In genomic region chr8:107031577-107032090, GRCm38 (mm10) we compare ENCODE assay signal across 8 mouse cellular contexts. TPM values are rescaled to one million over a fixed set of nuclear protein-coding genes. Genes with fewer than 3 reads are reported as not detected.
DNase-seq lines count a peak whose midpoint lies in the region; ATAC-seq and TF ChIP-seq lines count a peak whose summit lies in the region.

No protein-coding gene starts in this region.

- in situ Hi-C loops in CH12.LX (cut with MboI; ENCODE audit: low pct_ligation_motif_present, low pct_unique_long_range_greater_than_20kb, low sequenced_read_pairs) = no loop called here

- peaks cover 18% of the 10 kb centered on the region for H3K4me1 ChIP-seq in heart, embryonic 12.5 days (replicated peaks)
- H3K4me1 ChIP-seq in CH12.LX (ENCODE audit: control insufficient read depth in 1 of 2, insufficient read depth in 2 of 2) = peaks cover 13 to 32% of the 10 kb centered on the region in 2 experiments
- H3K4me1 ChIP-seq in embryonic facial prominence, embryonic 15.5 days = peaks cover 18% of the 10 kb centered on the region
- H3K4me1 ChIP-seq in limb, embryonic 12.5 days (replicated peaks) = peaks cover 15% of the 10 kb centered on the region
- H3K4me1 ChIP-seq in neural tube, embryonic 13.5 days (replicated peaks) = peaks cover 18% of the 10 kb centered on the region

- no peak; the same call in 1 of the 2 replicates for ATAC-seq in heart, embryonic 12.5 days (ENCODE audit: insufficient number of reproducible peaks, low FRiP score)
- no peak; the same call in 1 of the 2 replicates for ATAC-seq in embryonic facial prominence, embryonic 15.5 days (ENCODE audit: insufficient number of reproducible peaks, low FRiP score, low TSS enrichment, low read depth)
- ATAC-seq in limb, embryonic 12.5 days (ENCODE audit: insufficient number of reproducible peaks, insufficient read depth, low FRiP score, low TSS enrichment, low read depth) = peak; percentile 35; the same call in 1 of the 2 replicates
- ATAC-seq in neural tube, embryonic 13.5 days (ENCODE audit: low read depth) = no peak
- no peak for ATAC-seq in monocyte, adult 5-6 weeks (replicated peaks; ENCODE audit: insufficient number of reproducible peaks, low FRiP score, low TSS enrichment, poor library complexity, severe bottlenecking)

- under 1% methylated on average over 40 of the region's 40 CpGs for WGBS in heart, embryonic 12.5 days
- under 1% methylated on average over 32 of the region's 40 CpGs for WGBS in embryonic facial prominence, embryonic 15.5 days
- under 1% methylated on average over 40 of the region's 40 CpGs for WGBS in limb, embryonic 12.5 days
- under 1% methylated on average over 28 of the region's 40 CpGs for WGBS in neural tube, embryonic 13.5 days

- TF ChIP-seq POLR2A in CH12.LX (IDR thresholded peaks at IDR 0.05; ENCODE audit: low read depth, low read length) = no peak

- H3K4me2 ChIP-seq in heart, embryonic 12.5 days = peak overlapping the region; percentile 85
- H3K4me2 ChIP-seq in CH12.LX (ENCODE audit: insufficient read depth, low read depth, poor library complexity, severe bottlenecking) = peak overlapping the region; percentile 80
- peak overlapping the region; percentile 72 for H3K4me2 ChIP-seq in embryonic facial prominence, embryonic 15.5 days (replicated peaks)
- H3K4me2 ChIP-seq in limb, embryonic 12.5 days = peak overlapping the region; percentile 87
- peak overlapping the region; percentile 76 for H3K4me2 ChIP-seq in neural tube, embryonic 13.5 days

- H3K79me2 ChIP-seq in CH12.LX (replicated peaks; ENCODE audit: control insufficient read depth, extremely low read depth, insufficient read depth, poor library complexity, severe bottlenecking) = peaks cover 16% of the 10 kb centered on the region; the same call in 1 of the 2 replicates

- no peak for TF ChIP-seq CTCF in CH12.LX (conservative IDR thresholded peaks at IDR 0.05 in 1 of 2, IDR thresholded peaks at IDR 0.05 in 1 of 2; ENCODE audit: low read depth in 2 of 2, low read length in 2 of 2)

- dilution Hi-C loops in CH12.LX (cut with MboI; ENCODE audit: extremely low pct_ligation_motif_present, extremely low pct_unique_long_range_greater_than_20kb, low sequenced_read_pairs) = no loop called here

- no peak for TF ChIP-seq RAD21 in CH12.LX (IDR thresholded peaks at IDR 0.05; ENCODE audit: low read depth, low read length)

- no peaks in the 10 kb centered on the region for H3K9me3 ChIP-seq in heart, embryonic 12.5 days (replicated peaks)
- H3K9me3 ChIP-seq in CH12.LX (replicated peaks; ENCODE audit: low read length) = no peaks in the 10 kb centered on the region
- no peaks in the 10 kb centered on the region for H3K9me3 ChIP-seq in embryonic facial prominence, embryonic 15.5 days (replicated peaks)
- no peaks in the 10 kb centered on the region for H3K9me3 ChIP-seq in limb, embryonic 12.5 days
- no peaks in the 10 kb centered on the region for H3K9me3 ChIP-seq in neural tube, embryonic 13.5 days

- H3K36me3 ChIP-seq in heart, embryonic 12.5 days = peaks cover 4% of the 10 kb centered on the region
- H3K36me3 ChIP-seq in CH12.LX (replicated peaks in 1 of 2; ENCODE audit: control insufficient read depth in 1 of 2, insufficient read depth in 1 of 2, low read length in 1 of 2) = peaks cover 2 to 14% of the 10 kb centered on the region in 2 experiments
- H3K36me3 ChIP-seq in embryonic facial prominence, embryonic 15.5 days = peaks cover 5% of the 10 kb centered on the region
- H3K36me3 ChIP-seq in limb, embryonic 12.5 days = peaks cover 19% of the 10 kb centered on the region; the same call in 1 of the 2 replicates
- H3K36me3 ChIP-seq in neural tube, embryonic 13.5 days = peaks cover 13% of the 10 kb centered on the region

- H3K4me3 ChIP-seq in heart, embryonic 12.5 days = peak overlapping the region; percentile 94
- peak overlapping the region; percentile 55 to 94 (median 92) for H3K4me3 ChIP-seq in CH12.LX (replicated peaks in 1 of 3; ENCODE audit: low read depth in 2 of 3, low read length in 2 of 3, poor library complexity in 1 of 3)
- peak overlapping the region; percentile 96 for H3K4me3 ChIP-seq in embryonic facial prominence, embryonic 15.5 days (replicated peaks)
- H3K4me3 ChIP-seq in limb, embryonic 12.5 days (replicated peaks) = peak overlapping the region; percentile 99
- H3K4me3 ChIP-seq in neural tube, embryonic 13.5 days = peak overlapping the region; percentile 69

- no peak for DNase-seq in heart, adult 9 months (ENCODE audit: low spot score in 2 of 2)
- no peak for DNase-seq in CH12.LX (ENCODE audit: extremely low read depth)
- DNase-seq in adrenal gland, adult 2 months = no peak

- H3K27ac ChIP-seq in heart, embryonic 12.5 days (ENCODE audit: poor library complexity, severe bottlenecking) = peak overlapping the region; percentile 60
- 0 out of 2 replicates have a peak overlapping the region, but pooled peaks have one; percentile 12 for H3K27ac ChIP-seq in CH12.LX (ENCODE audit: insufficient read depth, low read depth)
- peak overlapping the region; percentile 89 for H3K27ac ChIP-seq in embryonic facial prominence, embryonic 15.5 days (replicated peaks)
- peak overlapping the region; percentile 76 for H3K27ac ChIP-seq in limb, embryonic 12.5 days
- H3K27ac ChIP-seq in neural tube, embryonic 13.5 days (replicated peaks) = peak overlapping the region; percentile 89

- H3K27me3 ChIP-seq in heart, embryonic 12.5 days (replicated peaks) = no peaks in the 10 kb centered on the region
- peaks cover 2% of the 10 kb centered on the region for H3K27me3 ChIP-seq in CH12.LX (replicated peaks)
- H3K27me3 ChIP-seq in embryonic facial prominence, embryonic 15.5 days = no peaks in the 10 kb centered on the region
- H3K27me3 ChIP-seq in limb, embryonic 12.5 days = no peaks in the 10 kb centered on the region
- H3K27me3 ChIP-seq in neural tube, embryonic 13.5 days = no peaks in the 10 kb centered on the region

- TF ChIP-seq EP300 in CH12.LX (IDR thresholded peaks at IDR 0.05; ENCODE audit: low read length) = no peak

- H3K9ac ChIP-seq in heart, embryonic 12.5 days = peak overlapping the region; percentile 96
- H3K9ac ChIP-seq in CH12.LX (ENCODE audit: insufficient read depth, low read depth) = peak overlapping the region; percentile 86
- H3K9ac ChIP-seq in embryonic facial prominence, embryonic 15.5 days = peak overlapping the region; percentile 93
- H3K9ac ChIP-seq in limb, embryonic 12.5 days (replicated peaks) = peak overlapping the region; percentile 95
- peak overlapping the region; percentile 95 for H3K9ac ChIP-seq in neural tube, embryonic 13.5 days

RNA-seq across cellular contexts. Expression of gene Vps4a, which starts 0.6 kb away (rescaled TPM):
- 50.9 and 53.0 TPM in 2 replicates for polyA plus RNA-seq in heart, embryonic 12.5 days (2016; fragmentation: Nextera tagmentation; extraction: Ambion mirVana)
- total RNA-seq in CH12.LX (2012; rRNA removed) = 26.9 and 28.6 TPM in 2 replicates
- total RNA-seq in CH12.LX (2014; rRNA removed) = 30.8 and 31.4 TPM in 2 replicates
- polyA plus RNA-seq in CH12.LX (2012; ENCODE audit: insufficient read length, low read depth) = 26.3 and 27.1 TPM in 2 replicates
- 72.1 and 72.5 TPM in 2 replicates for polyA plus RNA-seq in embryonic facial prominence, embryonic 15.5 days (2015; fragmentation: Nextera tagmentation; extraction: Ambion mirVana)
- 75.4 and 78.0 TPM in 2 replicates for polyA plus RNA-seq in limb, embryonic 12.5 days (2016; fragmentation: Nextera tagmentation; extraction: Ambion mirVana)
- 131 and 139 TPM in 2 replicates for polyA plus RNA-seq in neural tube, embryonic 13.5 days (2015; fragmentation: Nextera tagmentation; extraction: Ambion mirVana)
- 44.7 to 57.3 TPM (median 45.4 TPM) in 3 replicates for total RNA-seq in monocyte, adult 5-6 weeks (2017)
- total RNA-seq in adrenal gland, adult 2 months (2021) = 10 to 100 TPM; 78.8 to 99.8 TPM
- 17.8 and 19.4 TPM in 2 replicates for polyA plus RNA-seq in adrenal gland, adult 2 months (2012; rRNA removed)

RNA-seq across cellular contexts. Expression of gene Pdf, which starts 16.8 kb away (rescaled TPM):
- polyA plus RNA-seq in heart, embryonic 12.5 days (2016; fragmentation: Nextera tagmentation; extraction: Ambion mirVana) = 48.0 and 49.0 TPM in 2 replicates
- total RNA-seq in CH12.LX (2012; rRNA removed) (34.6 and 43.7 TPM in 2 replicates), CH12.LX (2014; rRNA removed) (49.4 and 50.2 TPM in 2 replicates)
- 36.8 and 38.9 TPM in 2 replicates for polyA plus RNA-seq in CH12.LX (2012; ENCODE audit: insufficient read length, low read depth)
- 45.9 and 46.1 TPM in 2 replicates for polyA plus RNA-seq in embryonic facial prominence, embryonic 15.5 days (2015; fragmentation: Nextera tagmentation; extraction: Ambion mirVana)
- 58.2 and 61.4 TPM in 2 replicates for polyA plus RNA-seq in limb, embryonic 12.5 days (2016; fragmentation: Nextera tagmentation; extraction: Ambion mirVana)
- polyA plus RNA-seq in neural tube, embryonic 13.5 days (2015; fragmentation: Nextera tagmentation; extraction: Ambion mirVana) = 37.5 and 45.3 TPM in 2 replicates
- 7.6 to 22.4 TPM (median 8.8 TPM) in 3 replicates for total RNA-seq in monocyte, adult 5-6 weeks (2017)
- 10 to 100 TPM; 40.4 to 62.3 TPM for total RNA-seq in adrenal gland, adult 2 months (2021)
- polyA plus RNA-seq in adrenal gland, adult 2 months (2012; rRNA removed) = 133 and 144 TPM in 2 replicates

RNA-seq across cellular contexts. Expression of gene Cog8, which starts 24.9 kb away (rescaled TPM):
- 31.4 and 31.8 TPM in 2 replicates for polyA plus RNA-seq in heart, embryonic 12.5 days (2016; fragmentation: Nextera tagmentation; extraction: Ambion mirVana)
- total RNA-seq in CH12.LX (2012; rRNA removed) = 24.2 and 30.7 TPM in 2 replicates
- 35.6 and 39.3 TPM in 2 replicates for total RNA-seq in CH12.LX (2014; rRNA removed)
- 31.5 and 35.3 TPM in 2 replicates for polyA plus RNA-seq in CH12.LX (2012; ENCODE audit: insufficient read length, low read depth)
- 40.0 and 42.0 TPM in 2 replicates for polyA plus RNA-seq in embryonic facial prominence, embryonic 15.5 days (2015; fragmentation: Nextera tagmentation; extraction: Ambion mirVana)
- polyA plus RNA-seq in limb, embryonic 12.5 days (2016; fragmentation: Nextera tagmentation; extraction: Ambion mirVana) = 45.2 and 48.4 TPM in 2 replicates
- polyA plus RNA-seq in neural tube, embryonic 13.5 days (2015; fragmentation: Nextera tagmentation; extraction: Ambion mirVana) = 42.4 TPM in 2 replicates
- 12.4 to 21.3 TPM (median 19.2 TPM) in 3 replicates for total RNA-seq in monocyte, adult 5-6 weeks (2017)
- 10 to 100 TPM; 36.6 to 37.6 TPM for total RNA-seq in adrenal gland, adult 2 months (2021)
- polyA plus RNA-seq in adrenal gland, adult 2 months (2012; rRNA removed) = 31.1 and 36.8 TPM in 2 replicates

RNA-seq across cellular contexts. Expression of gene Nip7, which starts 25.0 kb away (rescaled TPM):
- 54.0 and 55.8 TPM in 2 replicates for polyA plus RNA-seq in heart, embryonic 12.5 days (2016; fragmentation: Nextera tagmentation; extraction: Ambion mirVana)
- 166 and 205 TPM in 2 replicates for total RNA-seq in CH12.LX (2012; rRNA removed)
- 210 and 226 TPM in 2 replicates for total RNA-seq in CH12.LX (2014; rRNA removed)
- 231 and 233 TPM in 2 replicates for polyA plus RNA-seq in CH12.LX (2012; ENCODE audit: insufficient read length, low read depth)
- 80.0 and 80.4 TPM in 2 replicates for polyA plus RNA-seq in embryonic facial prominence, embryonic 15.5 days (2015; fragmentation: Nextera tagmentation; extraction: Ambion mirVana)
- polyA plus RNA-seq in limb, embryonic 12.5 days (2016; fragmentation: Nextera tagmentation; extraction: Ambion mirVana) = 95.4 and 103 TPM in 2 replicates
- 61.4 and 75.9 TPM in 2 replicates for polyA plus RNA-seq in neural tube, embryonic 13.5 days (2015; fragmentation: Nextera tagmentation; extraction: Ambion mirVana)
- 10.0 to 41.7 TPM (median 25.7 TPM) in 3 replicates for total RNA-seq in monocyte, adult 5-6 weeks (2017)
- 10 to 100 TPM; 49.3 to 54.3 TPM for total RNA-seq in adrenal gland, adult 2 months (2021)
- 15.3 and 17.2 TPM in 2 replicates for polyA plus RNA-seq in adrenal gland, adult 2 months (2012; rRNA removed)

RNA-seq across cellular contexts. Expression of gene Tmed6, which starts 33.8 kb away (rescaled TPM):
- not detected in 2 replicates for polyA plus RNA-seq in heart, embryonic 12.5 days (2016; fragmentation: Nextera tagmentation; extraction: Ambion mirVana)
- 0.55 TPM in 1 of 2 replicates, not detected in the other for total RNA-seq in CH12.LX (2012; rRNA removed)
- total RNA-seq in CH12.LX (2014; rRNA removed) = 0.97 and 1.1 TPM in 2 replicates
- 0.36 and 0.48 TPM in 2 replicates for polyA plus RNA-seq in CH12.LX (2012; ENCODE audit: insufficient read length, low read depth)
- polyA plus RNA-seq in embryonic facial prominence, embryonic 15.5 days (2015; fragmentation: Nextera tagmentation; extraction: Ambion mirVana) = not detected in 2 replicates
- polyA plus RNA-seq in limb, embryonic 12.5 days (2016; fragmentation: Nextera tagmentation; extraction: Ambion mirVana) = not detected in 2 replicates
- polyA plus RNA-seq in neural tube, embryonic 13.5 days (2015; fragmentation: Nextera tagmentation; extraction: Ambion mirVana) = not detected in 2 replicates
- total RNA-seq in monocyte, adult 5-6 weeks (2017) = not detected in 3 replicates
- not detected for total RNA-seq in adrenal gland, adult 2 months (2021)
- not detected in 2 replicates for polyA plus RNA-seq in adrenal gland, adult 2 months (2012; rRNA removed)

Comparison
In these comparisons a context has a peak if more than half of its experiments do, and no peak if none do; other contexts are left out.
1. H3K27ac ChIP-seq: peak in every context shown above with its lines; median percentile 89 in embryonic facial prominence, embryonic 15.5 days; 89 in neural tube, embryonic 13.5 days; 76 in limb, embryonic 12.5 days; 60 in heart, embryonic 12.5 days; 12 in CH12.LX.